Mouse (Mus musculus): ENCODE data around the gene Grik4. TPM values are rescaled to one million over a fixed set of nuclear protein-coding genes. Genes with fewer than 3 reads are reported as not detected.

Grik4 gene
- polyA plus RNA-seq, 1 experiment: 0.36 TPM

GRCm38 (mm10) chr9:42468360-42468759, 475.9 kb downstream of the Grik4 start:
- Histone ChIP-seq H3K4me3 (ENCODE audit: insufficient read depth, low read depth, low read length) (no peak overlapping the region), H3K4me1 (ENCODE audit: control insufficient read depth, insufficient read depth, insufficient read length, low read length) (peaks cover 6% of the 10 kb centered on the region), H3K27ac (replicated peaks; ENCODE audit: low read depth, low read length) (no peak overlapping the region)

Other genes with a start within 250 kb of the Grik4 start
- 47.7 and 58.9 TPM in 2 replicates for gene Arhgef12, start 162.7 kb upstream of the Grik4 start, polyA plus RNA-seq (2012; ENCODE audit: insufficient read depth, insufficient read length, missing spikeins)
- 1.6 and 2.5 TPM in 2 replicates for gene Tmem136, start 172.1 kb upstream of the Grik4 start, polyA plus RNA-seq (2012; ENCODE audit: insufficient read depth, insufficient read length, missing spikeins)

Data from brown adipose tissue, adult 24 weeks (tissue).